Mouse (Mus musculus) neural tube, embryonic 15.5 days (tissue): ENCODE results near the gene Tia1. TPM values are rescaled to one million over a fixed set of nuclear protein-coding genes. Genes with fewer than 3 reads are reported as not detected.
A peak's percentile ranks its signal among the peaks of the same experiment; 100 is the strongest.
"Not testable (repeated sequence)": the region's sequence is repeated elsewhere in the genome, so short reads cannot be mapped to it uniquely, and the experiment has no call there.

Experiments
- ATAC-seq: fragments of 200-750 bp; cut with Nextera tagmentation; 2 replicates; pipeline ENCODE4 v1.8.0; 2017; ENCODE audit warnings: mild to moderate bottlenecking, moderate TSS enrichment, moderate library complexity; ENCODE audit not compliant: low FRiP score
- H3K27ac ChIP-seq: fragments of 300-500 bp; sonication (generic); replicated peaks from 2 replicates; pipeline ENCODE4 v1.5.1; 2015; ENCODE audit warnings: mild to moderate bottlenecking, inconsistent platforms
- H3K27me3 ChIP-seq: fragments of 300-500 bp; sonication (generic); replicated peaks from 2 replicates; pipeline ENCODE4 v1.6.1; 2015; ENCODE audit warnings: inconsistent platforms
- H3K36me3 ChIP-seq: fragments of 300-500 bp; sonication (generic); 2 replicates; pipeline ENCODE4 v1.6.1; 2015; ENCODE audit warnings: inconsistent platforms
- H3K4me1 ChIP-seq: fragments of 300-500 bp; sonication (generic); 2 replicates; pipeline ENCODE4 v1.6.1; 2015; ENCODE audit warnings: inconsistent platforms
- H3K4me2 ChIP-seq: fragments of 300-500 bp; sonication (generic); 2 replicates; pipeline ENCODE4 v1.6.1; 2015; ENCODE audit warnings: inconsistent platforms, mild to moderate bottlenecking, moderate library complexity
- H3K4me3 ChIP-seq: fragments of 300-500 bp; sonication (generic); replicated peaks from 2 replicates; pipeline ENCODE4 v1.5.1; 2015; ENCODE audit warnings: mild to moderate bottlenecking, inconsistent platforms
- H3K9ac ChIP-seq: fragments of 300-500 bp; sonication (generic); replicated peaks from 2 replicates; pipeline ENCODE4 v1.6.1; 2015; ENCODE audit warnings: mild to moderate bottlenecking, inconsistent platforms
- H3K9me3 ChIP-seq: fragments of 300-500 bp; sonication (generic); replicated peaks from 2 replicates; pipeline ENCODE4 v1.6.1; 2016; ENCODE audit warnings: inconsistent platforms
- WGBS: fragments of 180-500 bp; shearing (Covaris S2); methylation state at CpG from one replicate; pipeline ENCODE4 v1.1.7; 2015; ENCODE audit warnings: mixed read lengths; 5-methylcytosine and 5-hydroxymethylcytosine counted together
- polyA plus RNA-seq: library from polyadenylated mRNA; unstranded; fragments of >200 nt; fragmentation: Nextera tagmentation; extraction: Ambion mirVana; gene quantifications from 2 replicates; pipeline ENCODE4 v1.2.1, GENCODE M21; 2015

Tia1 gene
- polyA plus RNA-seq, 1 experiment from 2014 or later: 303 TPM

- Histone ChIP-seq H3K4me2 (peak overlapping the region; percentile 85), H3K36me3 (peaks cover 16% of the 10 kb centered on the region), H3K9ac (peak overlapping the region; percentile 70), H3K27ac (peak overlapping the region; percentile 94), H3K9me3 (no peaks in the 10 kb centered on the region), H3K4me1 (peaks cover 40% of the 10 kb centered on the region), H3K27me3 (no peaks in the 10 kb centered on the region), H3K4me3 (peak overlapping the region; percentile 93)
- WGBS: 68% methylated on average over 3 of the region's 3 CpGs
- no peak for ATAC-seq
Measured at GRCm38 (mm10) chr6:86370093-86370713, 33.8 kb upstream of the Tia1 start.

- peak within 1 kb of the TSS; percentile 92 for H3K9ac ChIP-seq
- WGBS: 14% methylated on average over 15 of the region's 15 CpGs
- no peaks in the 10 kb centered on the region for H3K27me3 ChIP-seq
- peaks cover 16% of the 10 kb centered on the region for H3K36me3 ChIP-seq
- H3K9me3 ChIP-seq: no peaks in the 10 kb centered on the region
- peaks cover 40% of the 10 kb centered on the region for H3K4me1 ChIP-seq
- H3K4me2 ChIP-seq: peak within 1 kb of the TSS; percentile 85
- peak; percentile 68; the same call in 1 of the 2 replicates for ATAC-seq
- peak within 1 kb of the TSS; percentile 93 for H3K4me3 ChIP-seq
- H3K27ac ChIP-seq: peak within 1 kb of the TSS; percentile 94
Measured at GRCm38 (mm10) chr6:86370764-86371339, 33.2 kb upstream of the Tia1 start, which contains the start of gene Snrpg. Snrpg (plus strand) TSS chr6:86371304.

GRCm38 (mm10) chr6:86371340-86371911 is 32.6 kb upstream of the Tia1 start:
- Histone ChIP-seq H3K36me3 (peaks cover 19% of the 10 kb centered on the region), H3K4me1 (peaks cover 35% of the 10 kb centered on the region), H3K4me2 (peak overlapping the region; percentile 85), H3K27me3 (no peaks in the 10 kb centered on the region), H3K9me3 (no peaks in the 10 kb centered on the region), H3K9ac (peak overlapping the region; percentile 92), H3K27ac (peak overlapping the region; percentile 94), H3K4me3 (peak overlapping the region; percentile 93)
- WGBS: under 1% methylated on average over 50 of the region's 50 CpGs
- peak; percentile 96 for ATAC-seq

DNA sequence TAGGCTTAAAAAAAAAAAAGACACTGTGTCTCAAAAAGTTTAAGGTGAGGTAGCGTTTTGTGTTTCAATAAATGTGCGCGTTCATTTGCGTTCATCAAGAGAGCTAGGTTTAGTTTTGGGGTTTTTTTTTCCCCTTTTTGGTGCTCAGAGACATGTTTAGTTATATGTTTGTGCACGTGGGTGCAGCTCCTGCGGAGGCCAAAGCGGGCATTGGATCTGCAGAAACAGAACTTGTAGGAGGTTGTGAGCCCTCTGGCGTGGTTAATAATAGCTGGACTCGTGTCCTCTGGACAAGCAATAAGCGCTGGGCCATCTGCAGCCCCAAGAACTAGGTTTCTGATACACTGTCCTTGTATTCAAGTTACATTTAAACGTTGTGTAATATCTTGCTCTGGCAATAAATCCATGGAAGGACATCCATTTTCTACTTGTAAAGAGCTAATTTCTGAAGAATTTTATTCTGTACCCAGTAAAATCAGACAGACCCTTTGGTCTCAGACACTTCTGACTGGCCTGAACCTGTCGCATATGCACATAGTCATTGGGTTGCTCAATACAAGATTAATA is 32.0 kb upstream of the Tia1 start:
- Histone ChIP-seq H3K9ac (peak overlapping the region; percentile 92), H3K36me3 (peaks cover 25% of the 10 kb centered on the region), H3K9me3 (no peaks in the 10 kb centered on the region), H3K4me2 (peak overlapping the region; percentile 85), H3K4me3 (peak overlapping the region; percentile 93), H3K4me1 (peaks cover 29% of the 10 kb centered on the region), H3K27me3 (no peaks in the 10 kb centered on the region), H3K27ac (peak overlapping the region; percentile 94)
- no peak for ATAC-seq
- WGBS: 5% methylated on average over 12 of the region's 12 CpGs

GRCm38 (mm10) chr6:86373556-86373955 is 30.5 kb upstream of the Tia1 start:
- no peaks in the 10 kb centered on the region for H3K9me3 ChIP-seq
- H3K27ac ChIP-seq: no peak overlapping the region
- no peak overlapping the region for H3K9ac ChIP-seq
- no peaks in the 10 kb centered on the region for H3K27me3 ChIP-seq
- ATAC-seq: no peak
- WGBS: 95% methylated on average over 6 of the region's 6 CpGs
- H3K4me3 ChIP-seq: no peak overlapping the region
- H3K36me3 ChIP-seq: peaks cover 34% of the 10 kb centered on the region
- H3K4me1 ChIP-seq: peaks cover 27% of the 10 kb centered on the region
- no peak overlapping the region for H3K4me2 ChIP-seq

DNA sequence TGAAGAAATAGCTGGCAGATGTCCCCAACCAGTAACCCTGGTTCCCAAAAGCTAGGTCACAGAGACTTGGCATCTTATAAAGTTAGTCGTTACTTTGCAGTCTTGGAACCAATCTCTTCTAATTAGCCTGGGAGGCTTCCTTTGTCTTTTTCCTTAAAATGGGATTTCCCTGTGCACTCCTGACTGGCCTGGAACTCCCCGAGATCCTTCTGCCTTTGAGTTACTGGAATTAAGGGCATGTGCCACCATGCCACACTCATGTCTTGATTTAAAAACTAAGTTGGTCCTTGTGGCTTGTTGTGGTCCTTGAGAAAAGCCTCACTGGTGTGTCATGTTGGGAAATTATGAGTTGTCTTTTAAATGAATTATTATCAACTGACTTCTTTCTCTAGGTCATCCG is 25.7 kb upstream of the Tia1 start:
- no peaks in the 10 kb centered on the region for H3K9me3 ChIP-seq
- no peak overlapping the region for H3K4me3 ChIP-seq
- H3K27ac ChIP-seq: no peak overlapping the region
- peaks cover 37% of the 10 kb centered on the region for H3K36me3 ChIP-seq
- ATAC-seq: no peak
- H3K4me1 ChIP-seq: peaks cover 3% of the 10 kb centered on the region
- H3K27me3 ChIP-seq: no peaks in the 10 kb centered on the region
- H3K4me2 ChIP-seq: no peak overlapping the region
- WGBS: 88% methylated on average over 3 of the region's 3 CpGs
- H3K9ac ChIP-seq: no peak overlapping the region

GRCm38 (mm10) chr6:86380112-86380511 is 23.9 kb upstream of the Tia1 start:
- peaks cover 41% of the 10 kb centered on the region for H3K36me3 ChIP-seq
- 73% methylated on average over 8 of the region's 8 CpGs for WGBS
- H3K27me3 ChIP-seq, H3K4me1 ChIP-seq, H3K9me3 ChIP-seq, H3K27ac ChIP-seq, H3K4me2 ChIP-seq, H3K9ac ChIP-seq, ATAC-seq, H3K4me3 ChIP-seq: not testable (repeated sequence)

DNA sequence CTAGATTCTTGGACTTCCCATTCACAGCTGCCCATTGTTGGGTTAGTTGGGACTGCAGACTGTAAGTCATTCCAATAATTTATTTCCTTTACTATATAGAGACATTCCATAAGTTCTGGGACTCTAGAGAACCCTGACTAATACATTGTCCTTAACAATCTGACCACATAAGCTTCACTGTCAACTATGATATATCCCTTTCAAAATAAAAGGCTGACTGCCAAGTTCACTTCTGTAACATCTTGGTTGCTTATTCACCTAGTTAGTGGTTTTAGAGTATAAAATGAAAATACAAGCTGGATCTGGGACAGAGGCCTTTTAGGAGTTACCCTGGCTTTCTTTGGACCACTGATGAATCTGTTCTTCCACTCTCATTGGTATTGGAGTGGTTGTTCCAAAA is 21.5 kb upstream of the Tia1 start:
- Histone ChIP-seq H3K9me3 (no peaks in the 10 kb centered on the region), H3K4me1 (no peaks in the 10 kb centered on the region), H3K4me2 (no peak overlapping the region), H3K4me3 (no peak overlapping the region), H3K27me3 (no peaks in the 10 kb centered on the region), H3K9ac (no peak overlapping the region), H3K36me3 (peaks cover 42% of the 10 kb centered on the region), H3K27ac (no peak overlapping the region)
- no peak for ATAC-seq

DNA sequence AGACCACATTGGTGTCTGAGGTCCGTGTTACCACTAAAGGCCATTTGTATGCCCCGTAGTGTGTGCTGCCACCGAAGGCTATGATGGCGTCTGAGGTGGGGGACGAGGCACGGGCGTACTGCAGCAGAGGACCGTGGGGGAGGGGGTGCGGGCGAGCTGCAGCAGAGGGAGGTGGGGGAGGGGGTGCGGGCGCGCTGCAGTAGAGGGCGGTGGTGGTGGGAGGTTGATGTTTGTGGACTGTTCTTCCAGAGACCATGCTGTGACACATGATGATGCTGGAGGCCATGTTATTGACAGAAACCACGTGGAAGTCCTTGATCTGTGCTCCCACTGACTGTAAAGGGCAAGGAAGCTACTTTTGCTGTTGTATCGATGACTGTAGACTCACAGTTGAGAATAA is 20.6 kb upstream of the Tia1 start:
- ATAC-seq: no peak
- Histone ChIP-seq H3K4me1 (no peaks in the 10 kb centered on the region), H3K9me3 (no peaks in the 10 kb centered on the region), H3K9ac (no peak overlapping the region), H3K27ac (no peak overlapping the region), H3K27me3 (no peaks in the 10 kb centered on the region), H3K4me3 (no peak overlapping the region), H3K4me2 (no peak overlapping the region), H3K36me3 (peaks cover 42% of the 10 kb centered on the region)
- WGBS: 52% methylated on average over 16 of the region's 16 CpGs

DNA sequence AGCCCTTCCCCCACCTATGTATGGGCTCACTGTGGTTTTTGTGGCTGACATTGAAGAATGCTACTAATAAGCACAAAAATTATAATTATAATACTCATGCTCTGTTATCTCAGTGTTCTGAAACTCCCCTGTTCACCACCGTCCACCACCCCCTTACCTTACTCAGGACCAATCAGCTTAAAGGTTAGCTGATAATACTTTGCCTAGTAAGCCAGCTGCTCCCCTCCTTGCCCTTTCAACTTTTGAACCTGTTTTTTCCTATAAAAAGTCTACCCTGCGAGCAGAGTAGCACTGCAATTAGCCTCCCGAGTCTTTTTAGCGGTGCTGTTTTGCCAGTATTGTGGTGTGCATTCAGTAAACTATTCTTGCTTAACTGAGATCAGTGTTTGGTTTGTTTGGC is 19.3 kb upstream of the Tia1 start:
- no peak for ATAC-seq
- H3K9me3 ChIP-seq: no peaks in the 10 kb centered on the region
- H3K9ac ChIP-seq: no peak overlapping the region
- 72% methylated on average over 4 of the region's 4 CpGs for WGBS
- no peaks in the 10 kb centered on the region for H3K4me1 ChIP-seq
- H3K27ac ChIP-seq: no peak overlapping the region
- no peak overlapping the region for H3K4me3 ChIP-seq
- H3K36me3 ChIP-seq: peaks cover 42% of the 10 kb centered on the region
- H3K27me3 ChIP-seq: no peaks in the 10 kb centered on the region
- H3K4me2 ChIP-seq: no peak overlapping the region

DNA sequence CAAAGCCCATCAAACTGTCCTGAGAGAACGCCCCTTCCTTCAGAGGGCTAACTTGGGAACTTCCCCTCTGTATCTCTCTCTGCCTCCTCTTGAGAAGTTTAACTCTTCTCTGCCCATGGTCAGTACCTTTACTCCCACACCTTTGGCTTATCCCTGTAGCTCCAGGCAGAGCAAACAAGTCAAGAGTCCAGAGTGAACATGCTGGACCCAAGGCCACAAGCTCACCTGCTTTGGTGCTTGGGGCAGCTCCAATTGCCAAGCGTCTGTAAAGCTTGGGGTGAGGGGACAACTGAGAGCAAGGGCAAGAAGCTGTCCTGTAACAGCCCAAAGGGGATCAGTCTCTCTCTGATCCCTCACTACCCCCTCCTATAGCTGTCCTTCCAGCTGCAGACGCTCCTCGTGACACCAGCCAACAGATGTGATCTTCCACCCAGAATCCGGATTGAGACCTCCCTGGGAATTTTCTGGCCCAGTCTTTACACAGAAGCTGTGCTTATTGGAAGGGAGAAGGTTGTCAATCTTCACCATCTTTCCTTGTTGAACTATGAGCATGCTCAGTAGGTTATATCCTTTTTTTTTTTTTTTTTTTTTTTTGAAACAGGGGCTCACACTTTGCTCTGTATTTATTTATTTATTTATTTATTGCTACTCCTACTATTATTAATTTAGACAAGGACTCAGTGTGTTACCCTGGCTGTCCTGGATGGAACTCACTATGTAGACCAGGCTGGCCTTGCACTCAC is 18.5 kb upstream of the Tia1 start:
- no peaks in the 10 kb centered on the region for H3K27me3 ChIP-seq
- no peaks in the 10 kb centered on the region for H3K9me3 ChIP-seq
- 92% methylated on average over 5 of the region's 5 CpGs for WGBS
- no peaks in the 10 kb centered on the region for H3K4me1 ChIP-seq
- H3K4me3 ChIP-seq: no peak overlapping the region
- H3K9ac ChIP-seq: no peak overlapping the region
- H3K27ac ChIP-seq: no peak overlapping the region
- ATAC-seq: no peak
- H3K36me3 ChIP-seq: peaks cover 48% of the 10 kb centered on the region
- no peak overlapping the region for H3K4me2 ChIP-seq
